Mouse (Mus musculus) gastrocnemius, postnatal 4 days (tissue): ENCODE measurements around the gene Iqschfp. TPM values are rescaled to one million over a fixed set of nuclear protein-coding genes. Genes with fewer than 3 reads are reported as not detected.

Source experiments
- DNase-seq, 2 experiments: peaks; one replicate each; pipeline ENCODE4 v3.0.0; 2021 to 2022; ENCODE audit warnings: low spot score in 2 of 2, mixed read lengths in 2 of 2
- total RNA-seq, 2 experiments: library from RNA; stranded (reverse); gene quantifications; 2 replicates each; pipeline ENCODE4 v1.2.3; 2021

Gene Iqschfp
- total RNA-seq, 2 experiments from 2014 or later, result not detected

DNA sequence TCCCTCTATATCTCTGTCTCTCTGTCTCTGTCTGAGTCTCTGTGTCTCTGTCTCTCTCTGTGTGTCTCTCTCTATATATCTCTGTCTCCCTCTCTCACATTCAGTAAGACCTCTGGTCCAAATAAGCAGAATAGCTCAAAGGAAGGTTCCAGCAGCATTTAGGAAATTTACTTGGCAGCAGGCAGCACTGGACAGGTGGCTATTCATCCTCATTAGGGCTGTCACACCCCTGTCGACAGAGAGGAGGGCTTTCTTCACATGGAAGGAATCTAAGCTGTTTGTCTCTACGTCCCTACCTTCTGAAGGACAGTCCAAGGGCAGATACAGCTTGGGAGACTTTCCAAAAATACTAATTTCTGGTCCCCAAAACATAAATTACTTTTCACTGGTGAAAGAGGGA is 440.5 kb downstream of the Iqschfp start:
- DNase-seq, result no peak

DNA sequence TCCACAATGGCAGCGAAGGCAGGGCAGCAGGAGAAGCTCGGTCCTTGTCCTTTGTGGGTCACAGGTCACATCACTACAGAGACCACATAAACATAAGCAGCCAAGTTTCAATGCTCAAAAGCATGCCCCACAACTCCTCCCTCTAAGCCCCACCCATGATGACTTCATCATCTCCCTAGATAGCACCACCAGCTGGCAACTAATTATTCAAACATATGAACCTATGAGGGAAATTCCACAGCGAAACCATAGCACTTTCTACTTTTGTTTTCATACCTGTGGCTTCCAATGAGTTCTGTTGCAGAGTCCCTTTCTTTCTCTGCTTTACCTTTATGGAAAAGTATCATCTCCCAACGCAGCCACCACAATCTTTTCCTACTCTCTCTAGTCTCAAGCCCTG is 443.5 kb downstream of the Iqschfp start:
- no peak for DNase-seq

DNA sequence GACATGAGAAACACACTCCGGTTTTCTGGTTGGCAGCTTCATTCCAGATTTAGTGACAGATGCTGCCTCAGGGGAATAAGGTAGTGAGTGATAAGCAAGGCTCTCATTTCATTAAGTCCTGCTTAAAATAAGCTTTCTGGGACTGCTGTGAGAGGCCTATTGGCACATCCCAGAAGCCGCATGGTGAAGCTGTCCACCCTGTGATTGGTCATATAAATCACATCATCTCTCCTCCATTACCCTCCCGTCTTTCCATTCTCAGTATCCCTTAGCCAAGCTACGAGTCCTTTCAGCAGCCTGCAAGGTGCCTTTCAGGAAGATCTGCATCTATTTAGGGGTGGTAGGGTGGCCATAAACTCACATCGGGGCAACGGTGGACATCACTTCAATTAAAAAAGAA is 458.6 kb downstream of the Iqschfp start:
- no peak for DNase-seq

DNA sequence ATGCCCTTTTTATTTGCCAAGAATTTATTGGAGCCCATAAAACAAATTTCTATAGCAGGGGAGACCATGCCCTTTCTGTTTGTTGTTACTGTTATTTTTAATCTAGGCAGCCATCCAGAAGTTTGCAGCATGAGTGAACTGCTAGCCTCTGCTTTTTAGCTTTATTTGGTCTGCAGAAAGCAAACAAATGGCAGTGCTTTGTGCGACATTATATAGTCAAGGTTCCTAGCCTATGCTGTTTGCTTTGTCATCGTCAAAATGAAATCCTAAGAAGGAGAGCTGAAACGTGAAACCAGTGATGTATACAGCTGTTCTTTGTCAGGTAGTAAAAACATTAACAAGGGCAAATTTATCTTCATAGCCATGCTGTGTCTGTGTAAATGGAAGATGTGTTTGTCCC is 459.4 kb downstream of the Iqschfp start:
- DNase-seq, result no peak

DNA sequence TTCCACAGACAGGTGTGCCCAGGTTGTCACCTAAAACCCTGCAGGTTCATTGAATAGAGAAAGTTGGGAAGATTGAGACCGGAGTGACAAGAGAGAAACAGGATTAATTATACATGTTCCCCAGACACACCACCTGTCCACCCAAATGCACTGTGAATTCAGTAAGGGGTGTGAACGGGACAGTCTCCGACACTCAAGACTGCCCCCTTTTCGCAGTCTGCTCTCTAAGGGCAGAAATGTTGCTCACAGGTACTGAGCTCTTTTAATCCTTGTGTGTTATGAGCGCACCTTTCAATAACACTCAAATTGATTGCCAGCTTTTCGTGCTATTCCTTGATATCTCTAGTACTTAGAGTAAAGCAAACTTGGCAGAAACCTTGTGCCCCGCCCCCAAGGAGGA is 460.9 kb downstream of the Iqschfp start:
- no peak for DNase-seq

DNA sequence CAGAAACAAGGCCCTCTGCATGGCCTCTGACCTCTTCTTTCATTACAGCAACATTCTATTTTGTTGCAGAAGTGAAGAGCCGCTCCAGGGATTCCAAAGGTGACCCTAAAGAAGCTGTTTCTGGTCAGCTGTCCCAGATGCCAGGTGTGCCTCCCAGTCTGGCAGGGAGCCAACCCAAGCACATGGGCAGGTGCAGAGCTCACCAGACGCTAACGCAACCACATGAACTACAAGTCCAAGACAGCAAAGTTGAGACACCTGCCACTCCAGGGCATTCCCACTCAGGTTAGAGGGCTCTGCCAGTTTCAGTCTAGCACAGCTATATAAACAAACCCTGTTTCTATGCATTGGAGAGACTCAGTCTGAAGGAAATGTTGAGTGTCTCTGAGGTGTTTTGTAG is 461.5 kb downstream of the Iqschfp start:
- DNase-seq, result no peak

DNA sequence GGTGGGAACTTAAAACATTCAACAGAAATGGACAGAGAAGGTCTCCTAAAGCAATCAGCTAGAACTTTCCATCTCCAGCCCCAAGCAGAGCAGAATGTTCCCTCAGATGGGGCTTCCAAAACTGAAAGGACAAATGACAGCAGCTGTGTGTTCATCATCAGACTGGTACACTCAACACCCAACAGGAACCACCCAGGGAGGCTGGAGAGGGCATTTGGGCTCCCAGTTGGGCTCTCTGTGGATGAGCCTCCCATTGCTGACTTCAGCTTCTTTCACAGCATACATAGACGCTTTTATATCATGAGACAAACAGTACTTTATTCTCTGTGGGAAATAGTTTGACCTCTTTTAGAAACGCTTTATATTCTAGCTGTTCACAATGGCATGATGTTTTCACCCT is 464.5 kb downstream of the Iqschfp start:
- no peak for DNase-seq

DNA sequence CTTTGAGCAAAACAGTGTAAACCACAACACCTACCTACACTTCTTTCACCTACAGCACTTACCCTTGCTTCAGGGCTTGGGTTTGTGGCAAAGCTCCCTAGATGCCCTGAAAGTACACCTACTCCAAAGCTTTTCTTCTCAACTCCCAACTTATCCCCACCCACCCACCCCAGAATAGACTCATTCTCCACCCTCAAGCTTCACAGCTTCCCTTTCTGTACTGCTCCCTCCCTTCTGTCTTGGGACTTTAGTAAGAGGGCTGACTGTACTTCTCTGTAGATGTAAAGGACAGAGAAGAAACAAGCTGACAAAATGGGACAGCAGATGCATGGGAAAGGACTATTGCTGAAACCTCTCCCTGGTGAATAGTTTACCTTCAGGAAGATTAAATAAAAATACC is 476.0 kb downstream of the Iqschfp start:
- no peak for DNase-seq

DNA sequence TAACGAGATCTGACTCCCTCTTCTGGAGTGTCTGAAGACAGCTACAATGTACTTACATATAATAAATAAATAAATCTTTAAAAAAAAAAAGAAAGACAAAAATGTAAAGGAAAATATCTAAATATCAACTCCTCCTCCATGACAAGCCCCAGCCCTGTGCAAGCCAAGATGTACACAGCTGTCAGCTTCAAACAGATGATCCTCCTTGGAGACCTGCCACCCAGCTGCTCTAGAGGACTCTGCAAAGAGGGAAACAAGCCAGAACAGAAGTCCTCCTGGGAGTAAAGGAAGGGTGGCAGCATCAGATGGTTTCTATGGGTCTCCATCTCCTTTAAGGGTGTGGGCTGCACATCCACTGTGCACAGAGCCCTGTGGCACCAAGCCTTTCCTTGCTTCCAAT is 480.9 kb downstream of the Iqschfp start:
- peak in 1 of 2 experiments; percentile 44 for DNase-seq

DNA sequence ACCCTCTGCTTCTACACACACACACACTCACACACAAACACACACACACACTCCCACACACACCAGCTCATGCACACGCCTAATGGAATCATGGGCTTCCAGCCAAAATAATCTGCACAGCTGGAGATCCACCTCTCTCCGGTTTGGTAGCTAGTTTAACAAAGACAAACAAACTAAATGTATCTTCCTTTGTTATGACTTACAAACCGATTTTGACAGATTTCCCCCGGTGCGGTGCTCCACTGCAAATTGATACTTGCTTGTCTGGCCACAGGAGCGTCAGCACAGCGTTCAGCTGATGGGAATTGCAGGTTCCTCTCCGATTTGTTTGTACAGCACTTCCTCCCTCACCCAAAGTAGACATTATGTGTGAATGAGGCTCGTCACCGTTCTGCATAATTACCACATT is 483.1 kb downstream of the Iqschfp start:
- no peak for DNase-seq

DNA sequence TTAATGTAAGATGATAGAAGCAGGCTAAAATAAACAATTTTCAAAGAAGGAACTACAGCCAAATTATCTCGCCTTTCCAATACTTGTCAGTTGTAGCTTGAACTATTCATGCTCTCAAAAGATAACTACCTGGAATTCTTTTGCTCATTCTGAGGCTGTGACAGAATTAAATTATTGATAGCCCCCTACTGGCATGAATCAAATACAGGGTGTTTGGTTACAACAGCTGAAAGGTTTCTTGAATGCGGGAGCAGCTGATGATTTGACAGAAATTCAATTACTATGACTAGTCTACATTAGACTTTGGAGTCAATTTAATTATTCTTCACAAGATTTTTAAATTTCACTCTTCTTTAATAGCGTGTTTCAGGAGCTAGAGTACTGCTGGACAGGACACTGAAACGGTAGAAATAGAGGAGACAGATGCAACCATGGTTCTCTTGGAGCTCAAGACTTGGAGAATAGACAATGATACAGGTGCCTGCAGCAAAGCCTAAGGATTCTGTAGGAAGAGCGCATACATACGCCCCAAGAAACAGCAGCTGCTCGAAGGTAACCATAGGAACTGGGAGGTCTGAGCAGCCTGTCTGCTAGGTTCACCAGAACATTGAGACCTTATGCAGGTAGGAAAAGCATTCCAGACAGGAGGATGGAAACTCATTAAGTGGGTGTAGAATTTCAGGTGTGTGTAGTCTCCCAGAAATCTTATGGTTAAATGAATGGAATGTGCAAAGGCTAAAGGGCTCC is 485.6 kb downstream of the Iqschfp start:
- DNase-seq, result no peak

DNA sequence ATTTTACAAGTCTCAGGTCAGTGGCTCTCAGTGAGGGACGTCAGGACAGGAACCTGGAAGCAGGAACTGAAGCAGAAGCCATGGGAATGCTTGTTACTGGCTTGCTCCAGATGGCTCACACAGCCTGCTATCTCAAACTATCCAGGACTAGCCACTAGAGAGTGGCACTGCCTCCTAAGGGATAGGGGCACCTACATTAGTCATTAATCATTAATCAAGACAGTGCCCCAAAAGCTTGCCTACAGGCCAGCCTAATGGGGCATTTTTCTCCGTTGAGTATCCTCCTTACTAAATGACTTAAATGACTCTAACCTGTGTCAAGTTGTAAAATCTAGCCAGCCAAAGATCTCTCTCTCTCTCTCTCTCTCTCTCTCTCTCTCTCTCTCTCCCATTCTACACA is 486.8 kb downstream of the Iqschfp start:
- no peak for DNase-seq

DNA sequence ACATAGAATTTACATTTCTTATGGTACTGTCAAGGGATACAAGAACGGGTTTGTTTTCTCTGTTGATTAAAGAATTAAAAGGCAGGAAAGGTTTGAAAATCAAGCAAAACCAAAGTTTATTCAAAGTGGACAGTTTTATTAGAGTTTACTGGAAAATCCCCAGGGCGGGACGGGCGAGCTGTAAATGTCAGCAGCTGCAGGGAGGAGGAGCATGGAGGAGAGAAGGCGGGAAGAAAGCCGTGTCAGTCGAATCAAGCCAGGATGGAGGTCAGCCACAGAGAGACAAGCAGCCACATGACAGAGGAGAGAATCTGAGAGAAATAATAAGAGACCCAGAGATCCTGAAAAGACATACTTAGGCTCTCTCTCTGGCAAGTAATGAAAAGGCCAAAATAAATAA is 487.2 kb downstream of the Iqschfp start:
- peak in 1 of 2 experiments; percentile 16 for DNase-seq

DNA sequence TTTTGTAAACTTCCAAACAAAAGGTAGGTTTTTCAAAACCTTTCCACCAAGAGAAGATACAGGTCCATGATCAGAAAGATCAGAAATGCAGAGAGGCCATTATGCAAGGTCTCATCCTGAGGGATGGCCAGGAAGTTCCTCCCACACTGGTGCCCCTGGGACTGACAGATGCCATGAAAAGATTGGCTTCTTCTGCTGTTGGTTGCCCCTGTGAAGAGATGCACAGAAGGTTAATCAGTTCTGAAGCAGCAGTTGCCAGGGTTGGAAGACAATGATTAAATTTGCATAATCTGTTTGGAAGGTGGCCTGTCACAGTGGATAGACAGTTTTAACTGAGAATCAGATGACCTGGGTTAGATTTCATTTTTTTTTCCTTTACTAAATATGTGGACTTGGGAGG is 491.6 kb downstream of the Iqschfp start:
- DNase-seq, result no peak

DNA sequence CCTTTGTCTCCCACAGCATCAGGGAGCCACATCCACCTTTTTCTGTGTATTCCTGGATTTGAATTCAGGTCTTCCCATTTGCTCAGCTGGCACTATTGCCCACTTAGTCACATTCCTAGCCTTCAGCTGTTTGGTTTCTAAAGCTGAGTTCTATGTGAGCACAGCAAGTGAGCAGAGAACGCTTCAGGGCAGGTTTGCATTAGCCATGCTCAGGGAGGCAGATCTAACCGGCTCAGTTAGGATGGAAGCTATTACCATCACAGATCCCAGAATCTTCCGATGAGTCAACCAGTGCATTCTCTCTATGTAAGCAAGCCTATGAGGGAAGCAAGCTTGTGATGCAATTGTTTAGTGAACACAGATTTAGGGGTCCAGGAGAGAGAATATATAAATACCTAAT is 493.5 kb downstream of the Iqschfp start:
- no peak for DNase-seq

DNA sequence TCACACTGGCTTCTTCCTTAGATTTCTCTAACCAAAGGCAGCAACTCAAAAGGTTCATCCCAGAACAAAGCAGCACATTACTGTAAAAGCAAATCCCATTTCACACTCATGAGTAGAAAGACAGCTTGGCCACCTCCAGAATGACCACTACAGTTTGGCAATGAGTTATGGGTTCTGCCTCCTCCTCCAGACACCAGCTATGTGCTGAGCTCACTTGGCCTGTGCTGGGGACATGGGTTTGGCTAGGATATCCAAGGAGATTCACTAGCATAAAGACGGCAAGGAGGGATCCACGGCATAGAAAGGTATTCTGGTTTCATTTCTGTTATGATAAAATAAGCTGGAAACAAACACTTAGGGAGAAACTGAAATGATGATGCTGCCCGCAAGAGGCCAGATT is 496.0 kb downstream of the Iqschfp start:
- no peak for DNase-seq

DNA sequence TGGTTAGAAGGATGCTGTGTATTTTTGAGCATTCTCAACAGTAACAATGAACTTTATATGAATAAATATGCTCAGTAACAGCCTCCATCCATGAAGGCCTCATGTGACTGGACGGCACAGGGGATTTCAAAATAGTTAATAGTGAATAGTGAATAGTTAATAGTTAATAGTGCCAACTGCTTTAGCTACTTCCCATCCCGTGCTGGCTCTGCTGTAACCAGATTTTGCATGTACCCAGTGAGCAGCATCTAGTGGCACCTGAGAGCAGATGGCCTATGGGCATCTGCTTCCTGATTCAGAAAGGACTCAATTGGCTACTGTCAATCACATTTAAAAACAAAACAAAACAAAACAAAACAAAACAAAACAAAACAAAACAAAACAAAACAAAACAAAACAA is 501.5 kb downstream of the Iqschfp start:
- no peak for DNase-seq

DNA sequence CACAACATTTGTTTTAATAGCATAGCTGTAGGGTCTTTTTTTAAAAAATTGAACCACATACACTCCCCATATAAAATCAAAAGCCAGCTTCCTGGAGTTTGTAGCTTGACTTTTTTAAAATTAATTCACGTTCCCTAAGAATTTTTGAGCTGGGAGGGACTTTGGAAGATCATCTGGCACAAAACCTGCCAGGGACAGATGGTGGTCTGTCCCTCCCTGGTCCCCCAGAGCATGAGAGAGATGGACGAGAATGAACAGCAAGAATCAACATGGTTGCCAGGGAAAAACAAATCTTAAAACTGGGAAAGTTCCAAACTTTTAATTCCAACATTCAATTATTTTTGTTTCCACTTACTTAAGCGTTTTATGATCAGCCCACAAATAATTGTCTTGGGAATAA is 506.7 kb downstream of the Iqschfp start:
- no peak for DNase-seq

DNA sequence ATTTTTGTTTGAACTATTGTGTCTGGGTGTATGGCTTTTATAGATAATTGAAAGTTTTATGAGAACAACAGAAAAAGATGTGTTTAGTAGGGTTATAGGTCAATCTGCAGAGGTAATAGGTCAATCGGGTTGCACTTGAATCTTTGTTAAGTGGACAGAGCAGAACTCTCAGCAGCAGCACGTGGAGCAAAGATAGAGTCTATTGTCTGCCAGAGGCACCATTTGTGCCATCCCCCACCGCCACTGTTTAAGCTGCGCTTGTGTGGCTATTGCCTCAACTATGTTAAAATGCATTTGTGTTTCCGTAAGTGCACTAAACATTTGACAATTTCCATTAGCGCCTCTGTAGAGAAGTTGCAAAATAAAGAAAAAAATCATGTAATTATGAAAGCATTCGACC is 508.1 kb downstream of the Iqschfp start:
- DNase-seq, result no peak

DNA sequence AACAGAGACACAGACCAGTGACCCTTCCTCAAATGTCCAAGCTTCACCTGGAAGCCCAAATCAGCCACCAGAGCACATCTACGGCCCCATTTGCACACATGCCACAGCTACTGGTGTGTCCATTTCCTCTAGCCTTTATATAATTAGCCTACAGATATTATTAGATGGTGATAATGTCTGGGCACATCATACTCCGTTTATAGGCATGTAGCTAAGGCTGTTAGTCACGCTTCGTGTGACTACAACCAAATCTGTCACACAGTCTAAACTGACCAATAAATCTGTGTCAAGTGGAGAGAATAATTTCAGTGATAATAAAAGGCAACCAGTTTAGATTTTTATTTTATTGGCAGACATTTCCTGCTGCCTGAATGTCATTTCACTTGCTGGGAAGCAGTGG is 511.3 kb downstream of the Iqschfp start:
- DNase-seq, result no peak

DNA sequence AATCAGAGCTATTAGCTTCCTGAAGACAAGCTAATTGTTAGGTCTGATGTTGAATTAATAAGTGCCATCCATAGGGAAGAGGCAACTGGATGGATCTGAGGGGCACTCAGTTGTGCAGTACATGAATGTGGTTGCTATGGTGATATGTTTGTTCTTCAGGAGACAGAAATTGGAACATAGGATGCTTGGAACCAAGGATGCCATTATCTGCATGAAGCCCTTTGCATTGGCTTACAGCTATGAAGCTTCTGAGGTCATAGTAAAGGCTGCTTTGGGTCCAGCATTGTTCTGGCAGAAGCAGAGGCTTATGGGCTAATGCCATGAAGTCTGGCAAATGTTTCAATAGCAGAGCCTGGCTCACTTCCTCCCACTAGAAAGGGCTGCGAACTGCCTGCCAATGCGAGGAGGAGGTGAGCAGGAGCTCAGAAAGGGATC is 511.8 kb downstream of the Iqschfp start:
- DNase-seq, result no peak

DNA sequence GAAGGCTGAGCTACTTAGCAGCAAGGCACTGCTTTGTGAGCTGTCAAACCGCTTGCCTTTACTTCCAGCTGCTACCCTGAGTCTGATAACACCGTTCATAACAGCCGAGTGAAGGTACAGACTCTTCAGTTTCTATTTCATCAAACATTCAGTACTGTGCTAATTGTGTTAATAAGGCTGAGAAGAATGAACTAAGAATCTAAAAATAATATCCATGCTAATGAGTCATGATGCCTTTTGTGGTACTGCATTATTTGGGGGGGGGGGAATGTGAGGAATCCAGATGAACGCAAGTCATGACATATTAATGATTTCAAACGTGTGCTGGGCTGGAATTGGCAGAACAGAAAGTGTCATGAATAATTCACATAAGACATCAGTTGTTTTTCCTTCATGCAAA is 513.7 kb downstream of the Iqschfp start:
- DNase-seq, result no peak

DNA sequence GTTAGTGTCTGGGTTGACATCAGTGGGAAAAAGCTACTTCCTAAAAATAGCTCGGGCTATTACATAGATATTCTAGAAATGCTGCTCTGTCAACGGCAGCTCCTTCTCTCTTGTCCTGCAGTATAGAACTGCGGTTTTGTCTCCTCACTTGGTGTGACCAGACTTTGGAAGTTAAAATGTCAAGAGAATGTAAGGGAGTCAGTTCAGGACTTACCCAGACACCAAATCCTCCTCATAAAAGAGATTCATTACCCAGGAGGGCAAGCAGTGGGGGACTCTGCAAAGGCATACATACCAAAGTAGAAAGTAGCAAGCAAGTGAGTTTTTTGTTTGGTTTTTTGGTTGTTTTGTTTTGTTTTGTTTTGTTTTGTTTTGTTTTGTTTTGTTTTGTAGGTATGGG is 520.2 kb downstream of the Iqschfp start:
- DNase-seq, result no peak

DNA sequence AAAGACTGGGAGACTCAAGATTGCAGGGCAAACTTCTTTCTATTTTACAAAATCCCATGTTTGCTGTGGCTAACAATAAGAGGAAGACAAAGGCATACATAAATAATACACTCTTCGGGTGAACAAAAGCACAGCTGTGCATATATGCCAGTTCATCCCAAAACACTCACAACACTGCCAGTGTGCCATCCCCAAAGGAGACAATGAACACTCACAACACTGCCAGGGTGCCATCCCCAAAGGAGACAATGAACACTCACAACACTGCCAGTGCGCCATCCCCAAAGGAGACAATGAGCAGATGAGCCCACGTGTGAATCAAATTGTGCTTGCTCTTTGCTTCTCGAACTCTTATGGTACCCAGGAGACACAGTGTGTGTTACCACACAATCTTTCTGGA is 527.8 kb downstream of the Iqschfp start:
- no peak for DNase-seq
